Mouse (Mus musculus) kidney, embryonic 14.5 days (tissue): ENCODE data around the gene Serp1. TPM values are rescaled to one million over a fixed set of nuclear protein-coding genes. Genes with fewer than 3 reads are reported as not detected.

Source experiments
- ATAC-seq: fragments of 200-750 bp; cut with Nextera tagmentation; 2 replicates; pipeline ENCODE4 v1.8.0; 2017; ENCODE audit warnings: moderate number of reproducible peaks, mild to moderate bottlenecking, moderate TSS enrichment, moderate library complexity; ENCODE audit not compliant: low FRiP score, low TSS enrichment
- H3K27ac ChIP-seq: fragments of 300-500 bp; sonication (generic); 2 replicates; pipeline ENCODE4 v1.5.1; 2014; ENCODE audit warnings: low read depth, mild to moderate bottlenecking, low read length, moderate library complexity, mixed read lengths
- H3K27me3 ChIP-seq: fragments of 300-500 bp; sonication (generic); 2 replicates; pipeline ENCODE4 v1.6.1; 2014; ENCODE audit warnings: mild to moderate bottlenecking, low read length; ENCODE audit not compliant: control insufficient read depth, insufficient read depth
- H3K36me3 ChIP-seq: fragments of 300-500 bp; sonication (generic); 2 replicates; pipeline ENCODE4 v1.6.1; 2014; ENCODE audit warnings: low read length, mixed read lengths; ENCODE audit not compliant: control insufficient read depth, insufficient read depth
- H3K4me1 ChIP-seq: fragments of 300-500 bp; sonication (generic); 2 replicates; pipeline ENCODE4 v1.6.1; 2014; ENCODE audit warnings: low read length, mixed read lengths; ENCODE audit not compliant: control insufficient read depth, insufficient read depth
- H3K4me2 ChIP-seq: fragments of 300-500 bp; sonication (generic); replicated peaks from 2 replicates; pipeline ENCODE4 v1.6.1; 2014; ENCODE audit warnings: low read depth, mild to moderate bottlenecking, low read length
- H3K4me3 ChIP-seq: fragments of 300-500 bp; sonication (generic); 2 replicates; pipeline ENCODE4 v1.5.1; 2014; ENCODE audit warnings: mild to moderate bottlenecking, low read length
- H3K9ac ChIP-seq: fragments of 300-500 bp; sonication (generic); 2 replicates; pipeline ENCODE4 v1.6.1; 2014; ENCODE audit warnings: low read depth, mild to moderate bottlenecking, low read length, moderate library complexity
- H3K9me3 ChIP-seq: fragments of 300-500 bp; sonication (generic); 2 replicates; pipeline ENCODE4 v1.6.1; 2016; ENCODE audit warnings: low read length; ENCODE audit not compliant: control insufficient read depth
- WGBS: fragments of 180-500 bp; shearing (Covaris S2); extraction: QIAGEN DNeasy Blood & Tissue Kit; methylation state at CpG from one replicate; pipeline ENCODE4 v1.1.7; 2014; 5-methylcytosine and 5-hydroxymethylcytosine counted together
- polyA plus RNA-seq: library from polyadenylated mRNA; unstranded; fragments of >200 nt; fragmentation: Nextera tagmentation; extraction: Ambion mirVana; gene quantifications from 2 replicates; pipeline ENCODE4 v1.2.1, GENCODE M21; 2014

Gene Serp1
- polyA plus RNA-seq, 1 experiment from 2014 or later = 130 TPM

- H3K27ac ChIP-seq = no peak overlapping the region
- 40% methylated on average over 1 of the region's 1 CpGs for WGBS
- no peak overlapping the region for H3K4me3 ChIP-seq
- peaks cover 3% of the 10 kb centered on the region; the same call in 1 of the 2 replicates for H3K36me3 ChIP-seq
- no peaks in the 10 kb centered on the region for H3K4me1 ChIP-seq
- no peak overlapping the region for H3K4me2 ChIP-seq
- ATAC-seq = no peak
- H3K9me3 ChIP-seq = no peaks in the 10 kb centered on the region
- H3K9ac ChIP-seq = no peak overlapping the region
- H3K27me3 ChIP-seq = no peaks in the 10 kb centered on the region
Measured at GRCm38 (mm10) chr3:58515947-58516601, 9.6 kb downstream of the Serp1 start.

- Histone ChIP-seq H3K27ac (no peak overlapping the region), H3K4me1 (no peaks in the 10 kb centered on the region), H3K9me3 (no peaks in the 10 kb centered on the region), H3K36me3 (no peaks in the 10 kb centered on the region), H3K4me3 (no peak overlapping the region), H3K4me2 (no peak overlapping the region), H3K27me3 (no peaks in the 10 kb centered on the region), H3K9ac (no peak overlapping the region)
- 83% methylated on average over 4 of the region's 4 CpGs for WGBS
- no peak for ATAC-seq
Measured at GRCm38 (mm10) chr3:58513483-58513882, 12.2 kb downstream of the Serp1 start.

GRCm38 (mm10) chr3:58512740-58513139, 13.0 kb downstream of the Serp1 start:
- Histone ChIP-seq H3K36me3 (no peaks in the 10 kb centered on the region), H3K4me3 (no peak overlapping the region), H3K4me1 (no peaks in the 10 kb centered on the region), H3K9me3 (no peaks in the 10 kb centered on the region), H3K27me3 (no peaks in the 10 kb centered on the region), H3K4me2 (no peak overlapping the region), H3K9ac (no peak overlapping the region), H3K27ac (no peak overlapping the region)
- no peak for ATAC-seq
- WGBS = 81% methylated on average over 3 of the region's 3 CpGs

GRCm38 (mm10) chr3:58511581-58511980, 14.1 kb downstream of the Serp1 start:
- no peak for ATAC-seq
- Histone ChIP-seq H3K4me3 (no peak overlapping the region), H3K27me3 (no peaks in the 10 kb centered on the region), H3K36me3 (no peaks in the 10 kb centered on the region), H3K4me2 (no peak overlapping the region), H3K27ac (no peak overlapping the region), H3K9ac (no peak overlapping the region), H3K9me3 (no peaks in the 10 kb centered on the region), H3K4me1 (no peaks in the 10 kb centered on the region)

- Histone ChIP-seq H3K36me3 (no peaks in the 10 kb centered on the region), H3K9me3 (no peaks in the 10 kb centered on the region), H3K9ac (no peak overlapping the region), H3K4me3 (no peak overlapping the region), H3K4me1 (no peaks in the 10 kb centered on the region), H3K27me3 (no peaks in the 10 kb centered on the region), H3K4me2 (no peak overlapping the region), H3K27ac (no peak overlapping the region)
- WGBS = 87% methylated on average over 7 of the region's 7 CpGs
- no peak for ATAC-seq
Measured at GRCm38 (mm10) chr3:58508020-58508750, 17.5 kb downstream of the Serp1 start.

- H3K4me2 ChIP-seq = no peak overlapping the region
- no peaks in the 10 kb centered on the region for H3K4me1 ChIP-seq
- H3K27me3 ChIP-seq = no peaks in the 10 kb centered on the region
- no peak overlapping the region for H3K9ac ChIP-seq
- no peaks in the 10 kb centered on the region for H3K36me3 ChIP-seq
- no peak for ATAC-seq
- H3K4me3 ChIP-seq = no peak overlapping the region
- H3K27ac ChIP-seq = no peak overlapping the region
- H3K9me3 ChIP-seq = no peaks in the 10 kb centered on the region
Measured at GRCm38 (mm10) chr3:58504676-58505075, 21.0 kb downstream of the Serp1 start.

GRCm38 (mm10) chr3:58503720-58504333, 21.9 kb downstream of the Serp1 start:
- H3K4me1 ChIP-seq = no peaks in the 10 kb centered on the region
- H3K36me3 ChIP-seq = no peaks in the 10 kb centered on the region
- no peak overlapping the region for H3K4me2 ChIP-seq
- H3K27ac ChIP-seq = no peak overlapping the region
- H3K27me3 ChIP-seq = no peaks in the 10 kb centered on the region
- H3K4me3 ChIP-seq = no peak overlapping the region
- H3K9me3 ChIP-seq = no peaks in the 10 kb centered on the region
- no peak for ATAC-seq
- 55% methylated on average over 3 of the region's 3 CpGs for WGBS
- no peak overlapping the region for H3K9ac ChIP-seq

- H3K4me2 ChIP-seq = no peak overlapping the region
- 58% methylated on average over 2 of the region's 2 CpGs for WGBS
- ATAC-seq = no peak
- H3K9me3 ChIP-seq = no peaks in the 10 kb centered on the region
- H3K27ac ChIP-seq = no peak overlapping the region
- no peaks in the 10 kb centered on the region for H3K27me3 ChIP-seq
- no peaks in the 10 kb centered on the region for H3K36me3 ChIP-seq
- H3K9ac ChIP-seq = no peak overlapping the region
- H3K4me3 ChIP-seq = no peak overlapping the region
- no peaks in the 10 kb centered on the region for H3K4me1 ChIP-seq
Measured at GRCm38 (mm10) chr3:58501961-58502360, 23.7 kb downstream of the Serp1 start.

- H3K27me3 ChIP-seq = no peaks in the 10 kb centered on the region
- H3K9ac ChIP-seq = no peak overlapping the region
- no peaks in the 10 kb centered on the region for H3K36me3 ChIP-seq
- no peak for ATAC-seq
- WGBS = 88% methylated on average over 4 of the region's 4 CpGs
- no peak overlapping the region for H3K4me2 ChIP-seq
- no peak overlapping the region for H3K27ac ChIP-seq
- no peaks in the 10 kb centered on the region for H3K9me3 ChIP-seq
- H3K4me1 ChIP-seq = no peaks in the 10 kb centered on the region
- H3K4me3 ChIP-seq = no peak overlapping the region
Measured at GRCm38 (mm10) chr3:58493621-58494020, 32.1 kb downstream of the Serp1 start.
